Mouse (Mus musculus): ENCODE data around the gene Bcorl1.

Bcorl1 gene

GRCm38 (mm10) chrX:48444677-48445076, 103.5 kb downstream of the Bcorl1 start:
- no peak for DNase-seq (ENCODE audit: low spot score)

- peak; percentile 45 for DNase-seq (ENCODE audit: low spot score)
Measured at GRCm38 (mm10) chrX:48449646-48450045, 108.5 kb downstream of the Bcorl1 start.

GRCm38 (mm10) chrX:48452231-48452890, 111.2 kb downstream of the Bcorl1 start:
- DNase-seq (ENCODE audit: low spot score): no peak

- no peak for DNase-seq (ENCODE audit: low spot score)
Measured at GRCm38 (mm10) chrX:48452931-48453673, 111.9 kb downstream of the Bcorl1 start.

GRCm38 (mm10) chrX:48453736-48454494, 112.8 kb downstream of the Bcorl1 start:
- peak; percentile 51 for DNase-seq (ENCODE audit: low spot score)

GRCm38 (mm10) chrX:48454495-48454878, 113.3 kb downstream of the Bcorl1 start:
- DNase-seq (ENCODE audit: low spot score): no peak

GRCm38 (mm10) chrX:48455018-48455417, 113.9 kb downstream of the Bcorl1 start:
- DNase-seq (ENCODE audit: low spot score): no peak

- DNase-seq (ENCODE audit: low spot score): no peak
Measured at GRCm38 (mm10) chrX:48456956-48457355, 115.8 kb downstream of the Bcorl1 start.

Measured in embryo, embryonic 10 days (tissue).